Mouse (Mus musculus) mouse trophoblast stem cell (cell line): ENCODE measurements around the gene Cog3.

ENCODE experiments used
- in situ Hi-C, 2 experiments: fragments of 300-500 bp; cut with MseI, MboI; formaldehyde crosslinking; loops; 2 replicates in 1 of 2; 3 replicates in 1 of 2; pipeline ENCODE4 v1.15.1; 2025

Cog3 gene

GRCm38 (mm10) chr14:75697928-75698327, 56.4 kb downstream of the Cog3 start:
- in situ Hi-C loops, result no loop called here

- in situ Hi-C loops, result no loop called here
These were observed 58.2 kb downstream of the Cog3 start for GRCm38 (mm10) chr14:75696096-75696495.

GRCm38 (mm10) chr14:75690428-75690827, 63.9 kb downstream of the Cog3 start:
- in situ Hi-C loops, result no loop called here

- in situ Hi-C loops, result no loop called here
These were observed 78.0 kb downstream of the Cog3 start for GRCm38 (mm10) chr14:75676316-75676715.

GRCm38 (mm10) chr14:75669085-75669645, 85.2 kb downstream of the Cog3 start:
- in situ Hi-C loops, result no loop called here

GRCm38 (mm10) chr14:75665430-75666180, 88.7 kb downstream of the Cog3 start:
- in situ Hi-C loops, result no loop called here

GRCm38 (mm10) chr14:75661548-75661947, 92.8 kb downstream of the Cog3 start:
- in situ Hi-C loops, result no loop called here

GRCm38 (mm10) chr14:75660936-75661335, 93.4 kb downstream of the Cog3 start:
- in situ Hi-C loops, result no loop called here
